Mouse (Mus musculus) limb, embryonic 12.5 days (tissue): ENCODE data around the gene Gm2832. TPM values are rescaled to one million over a fixed set of nuclear protein-coding genes. Genes with fewer than 3 reads are reported as not detected.
"Not testable (repeated sequence)": the region's sequence is repeated elsewhere in the genome, so short reads cannot be mapped to it uniquely, and the experiment has no call there.

ENCODE experiments used
- ATAC-seq: fragments of 200-750 bp; cut with Nextera tagmentation; 2 replicates; pipeline ENCODE4 v1.8.0; 2017; ENCODE audit warnings: low read depth, moderate TSS enrichment; ENCODE audit not compliant: insufficient number of reproducible peaks, insufficient read depth, low FRiP score, low TSS enrichment
- H3K27ac ChIP-seq: fragments of 300-500 bp; sonication (generic); 2 replicates; pipeline ENCODE4 v1.5.1; 2016; ENCODE audit warnings: mild to moderate bottlenecking, moderate library complexity
- H3K27me3 ChIP-seq: fragments of 300-500 bp; sonication (generic); 2 replicates; pipeline ENCODE4 v1.6.1; 2016; ENCODE audit warnings: mild to moderate bottlenecking, moderate library complexity
- H3K36me3 ChIP-seq: fragments of 300-500 bp; sonication (generic); 2 replicates; pipeline ENCODE4 v1.6.1; 2016; ENCODE audit warnings: mild to moderate bottlenecking, moderate library complexity
- H3K4me1 ChIP-seq: fragments of 300-500 bp; sonication (generic); replicated peaks from 2 replicates; pipeline ENCODE4 v1.6.1; 2016
- H3K4me2 ChIP-seq: fragments of 300-500 bp; sonication (generic); 2 replicates; pipeline ENCODE4 v1.6.1; 2016; ENCODE audit warnings: mild to moderate bottlenecking, moderate library complexity
- H3K4me3 ChIP-seq: fragments of 300-500 bp; sonication (generic); replicated peaks from 2 replicates; pipeline ENCODE4 v1.5.1; 2016; ENCODE audit warnings: mild to moderate bottlenecking
- H3K9ac ChIP-seq: fragments of 300-500 bp; sonication (generic); replicated peaks from 2 replicates; pipeline ENCODE4 v1.6.1; 2016; ENCODE audit warnings: mild to moderate bottlenecking, moderate library complexity
- H3K9me3 ChIP-seq: fragments of 300-500 bp; sonication (generic); 2 replicates; pipeline ENCODE4 v1.6.1; 2016; ENCODE audit warnings: mild to moderate bottlenecking, moderate library complexity
- WGBS: fragments of 180-500 bp; shearing (Covaris S2); methylation state at CpG from one replicate; pipeline ENCODE4 v1.1.7; 2016; 5-methylcytosine and 5-hydroxymethylcytosine counted together
- polyA plus RNA-seq: library from polyadenylated mRNA; unstranded; fragments of >200 nt; fragmentation: Nextera tagmentation; extraction: Ambion mirVana; gene quantifications from 2 replicates; pipeline ENCODE4 v1.2.1, GENCODE M21; 2016

Gene Gm2832
- not detected in 2 replicates for polyA plus RNA-seq

GRCm38 (mm10) chr14:41278505-41278904 lies at the start of gene Gm2832:
TSS of gene Gm2832 (plus strand) at chr14:41278805.
- not testable (repeated sequence) for ATAC-seq, H3K27ac ChIP-seq, H3K9me3 ChIP-seq, H3K4me1 ChIP-seq, H3K4me3 ChIP-seq, H3K27me3 ChIP-seq, H3K36me3 ChIP-seq, H3K4me2 ChIP-seq, H3K9ac ChIP-seq
- WGBS, result 87% methylated on average over 2 of the region's 3 CpGs

- H3K27me3 ChIP-seq, ATAC-seq, H3K27ac ChIP-seq, H3K4me2 ChIP-seq, H3K9me3 ChIP-seq, H3K4me3 ChIP-seq, H3K36me3 ChIP-seq, H3K9ac ChIP-seq, H3K4me1 ChIP-seq: not testable (repeated sequence)
- WGBS, result 51% methylated on average over 4 of the region's 4 CpGs
These were observed 15.3 kb upstream of the Gm2832 start for GRCm38 (mm10) chr14:41263296-41263695.

GRCm38 (mm10) chr14:41263853-41264755 lies 14.5 kb upstream of the Gm2832 start:
- H3K9ac ChIP-seq, H3K27me3 ChIP-seq, H3K27ac ChIP-seq, H3K4me1 ChIP-seq, H3K9me3 ChIP-seq, H3K36me3 ChIP-seq: not testable (repeated sequence)
- Histone ChIP-seq H3K4me2 (peak overlapping the region; percentile 51), H3K4me3 (peak overlapping the region; percentile 28)
- 3% methylated on average over 28 of the region's 29 CpGs for WGBS
- peak; percentile 71 for ATAC-seq

GRCm38 (mm10) chr14:41264756-41265566 lies 13.6 kb upstream of the Gm2832 start:
- not testable (repeated sequence) for H3K27ac ChIP-seq, H3K36me3 ChIP-seq, H3K9ac ChIP-seq, H3K27me3 ChIP-seq, H3K9me3 ChIP-seq, H3K4me1 ChIP-seq
- Histone ChIP-seq H3K4me3 (peak overlapping the region; percentile 30), H3K4me2 (peak overlapping the region; percentile 51)
- ATAC-seq, result peak; percentile 88
- under 1% methylated on average over 25 of the region's 36 CpGs for WGBS

- not testable (repeated sequence) for H3K27ac ChIP-seq, H3K27me3 ChIP-seq, H3K4me3 ChIP-seq, H3K36me3 ChIP-seq, ATAC-seq, H3K4me2 ChIP-seq, H3K9ac ChIP-seq, H3K4me1 ChIP-seq, H3K9me3 ChIP-seq
- WGBS, result 64% methylated on average over 1 of the region's 1 CpGs
These were observed 7.4 kb downstream of the Gm2832 start for GRCm38 (mm10) chr14:41285965-41286364.

Other genes starting within 250 kb of the Gm2832 start
- gene Dydc2, start 209.6 kb upstream of the Gm2832 start, polyA plus RNA-seq, result not detected in 2 replicates
- gene Dydc1, start 205.9 kb upstream of the Gm2832 start, polyA plus RNA-seq, result not detected in 2 replicates
- not detected in 2 replicates for gene Mat1a, start 173.8 kb upstream of the Gm2832 start, polyA plus RNA-seq
- gene Sftpa1, start 147.0 kb upstream of the Gm2832 start, polyA plus RNA-seq, result not detected in 2 replicates
- not detected in 2 replicates for gene Mbl1, start 127.3 kb upstream of the Gm2832 start, polyA plus RNA-seq
- gene Sftpd, start 93.7 kb upstream of the Gm2832 start, polyA plus RNA-seq, result not detected in 2 replicates
- gene Gm5798, start 69.8 kb downstream of the Gm2832 start, polyA plus RNA-seq, result not detected in 2 replicates
- not detected in 2 replicates for gene Gm7945, start 107.6 kb downstream of the Gm2832 start, polyA plus RNA-seq
- not detected in 2 replicates for gene Gm6482, start 129.5 kb downstream of the Gm2832 start, polyA plus RNA-seq
- not detected in 2 replicates for gene Gm7954, start 174.7 kb downstream of the Gm2832 start, polyA plus RNA-seq
- gene Gm3486, start 210.7 kb downstream of the Gm2832 start, polyA plus RNA-seq, result not detected in 2 replicates